Mouse (Mus musculus): ENCODE data around the gene Sugt1.
A peak's percentile ranks its signal among the peaks of the same experiment; 100 is the strongest.

Gene Sugt1

GRCm38 (mm10) chr14:79587139-79587851 is at the start of gene Sugt1:
Gene Sugt1, plus strand, starts transcription at chr14:79587691.
- peak; percentile 83 to 94 for DNase-seq (ENCODE audit: low spot score in 2 of 2)

GRCm38 (mm10) chr14:79537921-79538320 is 49.6 kb upstream of the Sugt1 start:
- no peak for DNase-seq (ENCODE audit: low spot score in 2 of 2)

GRCm38 (mm10) chr14:79541606-79542005 is 45.9 kb upstream of the Sugt1 start:
- no peak for DNase-seq (ENCODE audit: low spot score in 2 of 2)

GRCm38 (mm10) chr14:79549343-79549742 is 38.1 kb upstream of the Sugt1 start:
- no peak for DNase-seq (ENCODE audit: low spot score in 2 of 2)

- DNase-seq (ENCODE audit: low spot score in 2 of 2) = no peak
Observed at GRCm38 (mm10) chr14:79551929-79552328, 35.6 kb upstream of the Sugt1 start.

- no peak for DNase-seq (ENCODE audit: low spot score in 2 of 2)
Observed at GRCm38 (mm10) chr14:79552854-79553253, 34.6 kb upstream of the Sugt1 start.

- DNase-seq (ENCODE audit: low spot score in 2 of 2) = no peak
Observed at GRCm38 (mm10) chr14:79557796-79558195, 29.7 kb upstream of the Sugt1 start.

GRCm38 (mm10) chr14:79562745-79563144 is 24.7 kb upstream of the Sugt1 start:
- DNase-seq (ENCODE audit: low spot score in 2 of 2) = peak in 1 of 2 experiments; percentile 19

GRCm38 (mm10) chr14:79564784-79565183 is 22.7 kb upstream of the Sugt1 start:
- DNase-seq (ENCODE audit: low spot score in 2 of 2) = no peak

GRCm38 (mm10) chr14:79573482-79574191 is 13.9 kb upstream of the Sugt1 start:
- DNase-seq (ENCODE audit: low spot score in 2 of 2) = no peak

GRCm38 (mm10) chr14:79574361-79574760 is 13.1 kb upstream of the Sugt1 start:
- no peak for DNase-seq (ENCODE audit: low spot score in 2 of 2)

GRCm38 (mm10) chr14:79583526-79584245 is 3.8 kb upstream of the Sugt1 start:
- DNase-seq (ENCODE audit: low spot score in 2 of 2) = no peak

- DNase-seq (ENCODE audit: low spot score in 2 of 2) = no peak
Observed at GRCm38 (mm10) chr14:79586499-79587138, 872 bp upstream of the Sugt1 start.

GRCm38 (mm10) chr14:79587852-79588229 is 350 bp downstream of the Sugt1 start:
- DNase-seq (ENCODE audit: low spot score in 2 of 2) = no peak

- no peak for DNase-seq (ENCODE audit: low spot score in 2 of 2)
Observed at GRCm38 (mm10) chr14:79588534-79588951, 1.1 kb downstream of the Sugt1 start.

GRCm38 (mm10) chr14:79589401-79589800 is 1.9 kb downstream of the Sugt1 start:
- DNase-seq (ENCODE audit: low spot score in 2 of 2) = no peak

GRCm38 (mm10) chr14:79590916-79591315 is 3.4 kb downstream of the Sugt1 start:
- DNase-seq (ENCODE audit: low spot score in 2 of 2) = no peak

GRCm38 (mm10) chr14:79591611-79592010 is 4.1 kb downstream of the Sugt1 start:
- no peak for DNase-seq (ENCODE audit: low spot score in 2 of 2)

- DNase-seq (ENCODE audit: low spot score in 2 of 2) = no peak
Observed at GRCm38 (mm10) chr14:79594069-79594468, 6.6 kb downstream of the Sugt1 start.

GRCm38 (mm10) chr14:79596602-79597001 is 9.1 kb downstream of the Sugt1 start:
- DNase-seq (ENCODE audit: low spot score in 2 of 2) = no peak

GRCm38 (mm10) chr14:79605881-79606280 is 18.4 kb downstream of the Sugt1 start:
- DNase-seq (ENCODE audit: low spot score in 2 of 2) = no peak

GRCm38 (mm10) chr14:79606392-79606791 is 18.9 kb downstream of the Sugt1 start:
- DNase-seq (ENCODE audit: low spot score in 2 of 2) = no peak

All from cerebellum, postnatal 4 days (tissue).